Mouse (Mus musculus): ENCODE data around the gene Ninj1. TPM values are rescaled to one million over a fixed set of nuclear protein-coding genes. Genes with fewer than 3 reads are reported as not detected.

The Ninj1 gene
- 48.8 and 54.5 TPM in 2 replicates for polyA plus RNA-seq (2014; fragmentation: Nextera tagmentation; extraction: Ambion mirVana)

- WGBS: 1% methylated on average over 70 of the region's 87 CpGs
These were observed at the start of gene Ninj1 for GRCm38 (mm10) chr13:49187288-49188218. Gene Ninj1 (plus strand): TSS chr13:49187485.

GRCm38 (mm10) chr13:49140567-49140966 is 46.7 kb upstream of the Ninj1 start:
- Histone ChIP-seq H3K9ac (replicated peaks; ENCODE audit: low read depth, low read length) (no peak overlapping the region), H3K27ac (ENCODE audit: low read length) (peak overlapping the region; percentile 33; the same call in 1 of the 2 replicates), H3K9me3 (ENCODE audit: control insufficient read depth, low read depth, low read length) (no peaks in the 10 kb centered on the region), H3K4me3 (ENCODE audit: low read depth, low read length) (no peak overlapping the region), H3K4me2 (replicated peaks; ENCODE audit: low read depth, low read length) (no peak overlapping the region), H3K4me1 (ENCODE audit: control insufficient read depth, insufficient read depth, low read length) (peaks cover 13% of the 10 kb centered on the region), H3K27me3 (ENCODE audit: control insufficient read depth, insufficient read depth, low read length) (no peaks in the 10 kb centered on the region), H3K36me3 (ENCODE audit: control insufficient read depth, insufficient read depth, low read length) (no peaks in the 10 kb centered on the region)
- peak; percentile 91 for ATAC-seq (ENCODE audit: insufficient number of reproducible peaks, insufficient read depth, low FRiP score, low read depth)
- 55% methylated on average over 4 of the region's 4 CpGs for WGBS

More at GRCm38 (mm10) chr13:49187288-49188218, at the start of gene Ninj1:
- H3K4me1 ChIP-seq (ENCODE audit: control insufficient read depth, insufficient read depth, low read length): peaks cover 28% of the 10 kb centered on the region
- peak within 1 kb of the TSS; percentile 60 for H3K9ac ChIP-seq (replicated peaks; ENCODE audit: low read depth, low read length)
- H3K27ac ChIP-seq (ENCODE audit: low read length): peak within 1 kb of the TSS; percentile 58; the same call in 1 of the 2 replicates
- peak within 1 kb of the TSS; percentile 83 for H3K4me3 ChIP-seq (ENCODE audit: low read depth, low read length)
- H3K4me2 ChIP-seq (replicated peaks; ENCODE audit: low read depth, low read length): peak within 1 kb of the TSS; percentile 99
- H3K27me3 ChIP-seq (ENCODE audit: control insufficient read depth, insufficient read depth, low read length): no peaks in the 10 kb centered on the region
- no peaks in the 10 kb centered on the region for H3K36me3 ChIP-seq (ENCODE audit: control insufficient read depth, insufficient read depth, low read length)
- ATAC-seq (ENCODE audit: insufficient number of reproducible peaks, insufficient read depth, low FRiP score, low read depth): peak; percentile 90
- H3K9me3 ChIP-seq (ENCODE audit: control insufficient read depth, low read depth, low read length): no peaks in the 10 kb centered on the region

- Histone ChIP-seq H3K9me3 (ENCODE audit: control insufficient read depth, low read depth, low read length) (no peaks in the 10 kb centered on the region), H3K9ac (replicated peaks; ENCODE audit: low read depth, low read length) (no peak overlapping the region), H3K27ac (ENCODE audit: low read length) (no peak overlapping the region), H3K4me1 (ENCODE audit: control insufficient read depth, insufficient read depth, low read length) (peaks cover 13% of the 10 kb centered on the region), H3K36me3 (ENCODE audit: control insufficient read depth, insufficient read depth, low read length) (no peaks in the 10 kb centered on the region), H3K4me2 (replicated peaks; ENCODE audit: low read depth, low read length) (no peak overlapping the region), H3K27me3 (ENCODE audit: control insufficient read depth, insufficient read depth, low read length) (0 out of 2 replicates have a peak, but pooled peaks cover 3% of the 10 kb centered on the region), H3K4me3 (ENCODE audit: low read depth, low read length) (no peak overlapping the region)
- 81% methylated on average over 5 of the region's 5 CpGs for WGBS
- ATAC-seq (ENCODE audit: insufficient number of reproducible peaks, insufficient read depth, low FRiP score, low read depth): no peak
These were observed 44.9 kb upstream of the Ninj1 start for GRCm38 (mm10) chr13:49142396-49142795.

- Histone ChIP-seq H3K27me3 (ENCODE audit: control insufficient read depth, insufficient read depth, low read length) (0 out of 2 replicates have a peak, but pooled peaks cover 3% of the 10 kb centered on the region), H3K4me1 (ENCODE audit: control insufficient read depth, insufficient read depth, low read length) (peaks cover 13% of the 10 kb centered on the region), H3K4me2 (replicated peaks; ENCODE audit: low read depth, low read length) (no peak overlapping the region), H3K9ac (replicated peaks; ENCODE audit: low read depth, low read length) (no peak overlapping the region), H3K4me3 (ENCODE audit: low read depth, low read length) (no peak overlapping the region), H3K9me3 (ENCODE audit: control insufficient read depth, low read depth, low read length) (no peaks in the 10 kb centered on the region), H3K27ac (ENCODE audit: low read length) (no peak overlapping the region), H3K36me3 (ENCODE audit: control insufficient read depth, insufficient read depth, low read length) (no peaks in the 10 kb centered on the region)
- no peak for ATAC-seq (ENCODE audit: insufficient number of reproducible peaks, insufficient read depth, low FRiP score, low read depth)
- WGBS: 81% methylated on average over 7 of the region's 7 CpGs
These were observed 44.0 kb upstream of the Ninj1 start for GRCm38 (mm10) chr13:49143323-49143722.

GRCm38 (mm10) chr13:49144451-49144850 is 42.8 kb upstream of the Ninj1 start:
- ATAC-seq (ENCODE audit: insufficient number of reproducible peaks, insufficient read depth, low FRiP score, low read depth): no peak
- Histone ChIP-seq H3K27me3 (ENCODE audit: control insufficient read depth, insufficient read depth, low read length) (0 out of 2 replicates have a peak, but pooled peaks cover 3% of the 10 kb centered on the region), H3K9me3 (ENCODE audit: control insufficient read depth, low read depth, low read length) (no peaks in the 10 kb centered on the region), H3K27ac (ENCODE audit: low read length) (no peak overlapping the region), H3K4me2 (replicated peaks; ENCODE audit: low read depth, low read length) (no peak overlapping the region), H3K4me1 (ENCODE audit: control insufficient read depth, insufficient read depth, low read length) (peaks cover 13% of the 10 kb centered on the region), H3K9ac (replicated peaks; ENCODE audit: low read depth, low read length) (no peak overlapping the region), H3K4me3 (ENCODE audit: low read depth, low read length) (no peak overlapping the region), H3K36me3 (ENCODE audit: control insufficient read depth, insufficient read depth, low read length) (no peaks in the 10 kb centered on the region)
- WGBS: 54% methylated on average over 6 of the region's 6 CpGs

GRCm38 (mm10) chr13:49145396-49145795 is 41.9 kb upstream of the Ninj1 start:
- H3K4me2 ChIP-seq (replicated peaks; ENCODE audit: low read depth, low read length): no peak overlapping the region
- H3K27me3 ChIP-seq (ENCODE audit: control insufficient read depth, insufficient read depth, low read length): 0 out of 2 replicates have a peak, but pooled peaks cover 3% of the 10 kb centered on the region
- H3K9ac ChIP-seq (replicated peaks; ENCODE audit: low read depth, low read length): no peak overlapping the region
- no peak overlapping the region for H3K27ac ChIP-seq (ENCODE audit: low read length)
- WGBS: 48% methylated on average over 7 of the region's 7 CpGs
- H3K36me3 ChIP-seq (ENCODE audit: control insufficient read depth, insufficient read depth, low read length): no peaks in the 10 kb centered on the region
- H3K4me3 ChIP-seq (ENCODE audit: low read depth, low read length): no peak overlapping the region
- H3K9me3 ChIP-seq (ENCODE audit: control insufficient read depth, low read depth, low read length): no peaks in the 10 kb centered on the region
- no peak for ATAC-seq (ENCODE audit: insufficient number of reproducible peaks, insufficient read depth, low FRiP score, low read depth)
- H3K4me1 ChIP-seq (ENCODE audit: control insufficient read depth, insufficient read depth, low read length): peaks cover 11% of the 10 kb centered on the region

GRCm38 (mm10) chr13:49146040-49146697 is 41.1 kb upstream of the Ninj1 start:
- Histone ChIP-seq H3K9me3 (ENCODE audit: control insufficient read depth, low read depth, low read length) (no peaks in the 10 kb centered on the region), H3K4me2 (replicated peaks; ENCODE audit: low read depth, low read length) (peak overlapping the region; percentile 83), H3K4me3 (ENCODE audit: low read depth, low read length) (peak overlapping the region; percentile 60), H3K36me3 (ENCODE audit: control insufficient read depth, insufficient read depth, low read length) (no peaks in the 10 kb centered on the region), H3K27me3 (ENCODE audit: control insufficient read depth, insufficient read depth, low read length) (0 out of 2 replicates have a peak, but pooled peaks cover 3% of the 10 kb centered on the region), H3K9ac (replicated peaks; ENCODE audit: low read depth, low read length) (peak overlapping the region; percentile 55), H3K27ac (ENCODE audit: low read length) (no peak overlapping the region), H3K4me1 (ENCODE audit: control insufficient read depth, insufficient read depth, low read length) (peaks cover 11% of the 10 kb centered on the region)
- 27% methylated on average over 17 of the region's 17 CpGs for WGBS
- ATAC-seq (ENCODE audit: insufficient number of reproducible peaks, insufficient read depth, low FRiP score, low read depth): no peak

GRCm38 (mm10) chr13:49146698-49147006 is 40.6 kb upstream of the Ninj1 start:
- H3K4me2 ChIP-seq (replicated peaks; ENCODE audit: low read depth, low read length): peak overlapping the region; percentile 83
- no peaks in the 10 kb centered on the region for H3K36me3 ChIP-seq (ENCODE audit: control insufficient read depth, insufficient read depth, low read length)
- WGBS: under 1% methylated on average over 20 of the region's 44 CpGs
- H3K4me1 ChIP-seq (ENCODE audit: control insufficient read depth, insufficient read depth, low read length): peaks cover 11% of the 10 kb centered on the region
- H3K27ac ChIP-seq (ENCODE audit: low read length): no peak overlapping the region
- H3K4me3 ChIP-seq (ENCODE audit: low read depth, low read length): peak overlapping the region; percentile 60
- peak overlapping the region; percentile 55 for H3K9ac ChIP-seq (replicated peaks; ENCODE audit: low read depth, low read length)
- 0 out of 2 replicates have a peak, but pooled peaks cover 3% of the 10 kb centered on the region for H3K27me3 ChIP-seq (ENCODE audit: control insufficient read depth, insufficient read depth, low read length)
- H3K9me3 ChIP-seq (ENCODE audit: control insufficient read depth, low read depth, low read length): no peaks in the 10 kb centered on the region
- no peak; the same call in 1 of the 2 replicates for ATAC-seq (ENCODE audit: insufficient number of reproducible peaks, insufficient read depth, low FRiP score, low read depth)

Data from stomach, embryonic 14.5 days (tissue).